Mouse (Mus musculus): Measurements from ENCODE around the gene Nampt.
A peak's percentile ranks its signal among the peaks of the same experiment; 100 is the strongest.

The Nampt gene

DNA sequence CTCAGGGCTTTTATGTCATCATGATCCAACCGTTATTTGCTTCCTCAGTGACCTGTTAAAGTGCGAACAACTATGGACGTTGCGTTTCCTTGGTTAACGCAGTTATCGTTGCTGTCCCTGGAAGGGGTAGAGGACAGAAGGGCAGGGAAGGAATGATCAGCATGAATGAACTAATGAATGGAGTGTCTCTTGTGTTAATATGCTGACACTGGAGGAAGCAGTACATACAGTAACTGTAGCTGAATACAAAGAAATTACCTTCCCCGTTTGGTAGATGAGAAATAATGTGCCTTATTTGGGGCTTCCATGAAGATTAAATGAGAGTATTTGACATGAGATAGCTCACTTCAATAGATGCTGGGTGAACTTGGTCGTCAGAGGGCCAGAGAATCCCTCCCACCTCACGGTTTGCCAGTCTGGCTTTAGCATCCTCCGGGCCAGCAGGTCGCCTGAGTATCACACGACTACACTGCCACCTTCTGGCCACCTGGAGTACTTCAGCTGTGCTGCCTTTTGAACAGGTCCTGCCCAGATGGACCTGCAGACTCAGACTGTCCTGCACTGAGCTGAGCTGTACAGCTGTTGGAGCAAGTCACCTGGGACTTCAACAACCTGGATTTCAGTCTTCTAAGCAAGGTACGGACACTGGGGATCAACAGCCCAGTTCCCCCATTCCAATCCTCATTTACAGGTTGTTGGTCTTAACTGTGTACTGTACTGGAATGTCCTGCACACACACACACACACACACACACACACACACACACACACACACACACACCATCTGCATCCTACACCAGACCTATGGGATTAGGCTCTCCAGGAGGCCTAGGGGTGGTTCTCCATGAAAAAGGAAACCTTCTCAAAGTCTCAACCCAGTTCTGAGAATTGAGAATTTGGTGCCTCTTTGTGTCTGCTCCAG lies 78.1 kb downstream of the Nampt start:
- peak; percentile 85 to 89 for DNase-seq (ENCODE audit: low spot score in 2 of 2)

DNA sequence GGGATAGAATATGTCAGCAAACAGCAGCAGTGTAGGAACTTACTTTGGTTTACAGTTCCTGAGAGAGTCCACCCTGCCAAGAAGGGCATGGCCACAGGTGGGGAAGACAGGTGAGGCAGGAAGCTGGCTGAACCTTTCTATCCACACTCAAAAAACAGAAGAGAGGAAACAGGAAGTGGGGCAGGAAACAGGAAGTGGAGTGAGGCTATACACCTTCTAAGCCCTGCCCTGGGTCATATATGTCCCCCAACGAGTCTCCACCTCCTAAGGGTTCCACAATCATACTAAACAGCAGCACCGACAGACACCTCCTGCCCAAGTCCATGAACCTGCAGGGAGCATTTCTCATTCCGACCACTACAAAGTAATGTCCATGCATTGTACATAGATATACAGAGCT lies 81.7 kb downstream of the Nampt start:
- DNase-seq (ENCODE audit: low spot score in 2 of 2) = no peak
